Mouse (Mus musculus): ENCODE results near the gene Trp53i13. TPM values are rescaled to one million over a fixed set of nuclear protein-coding genes. Genes with fewer than 3 reads are reported as not detected.
A peak's percentile ranks its signal among the peaks of the same experiment; 100 is the strongest.

The Trp53i13 gene
- total RNA-seq (2012; rRNA removed): 18.4 and 23.5 TPM in 2 replicates

DNA sequence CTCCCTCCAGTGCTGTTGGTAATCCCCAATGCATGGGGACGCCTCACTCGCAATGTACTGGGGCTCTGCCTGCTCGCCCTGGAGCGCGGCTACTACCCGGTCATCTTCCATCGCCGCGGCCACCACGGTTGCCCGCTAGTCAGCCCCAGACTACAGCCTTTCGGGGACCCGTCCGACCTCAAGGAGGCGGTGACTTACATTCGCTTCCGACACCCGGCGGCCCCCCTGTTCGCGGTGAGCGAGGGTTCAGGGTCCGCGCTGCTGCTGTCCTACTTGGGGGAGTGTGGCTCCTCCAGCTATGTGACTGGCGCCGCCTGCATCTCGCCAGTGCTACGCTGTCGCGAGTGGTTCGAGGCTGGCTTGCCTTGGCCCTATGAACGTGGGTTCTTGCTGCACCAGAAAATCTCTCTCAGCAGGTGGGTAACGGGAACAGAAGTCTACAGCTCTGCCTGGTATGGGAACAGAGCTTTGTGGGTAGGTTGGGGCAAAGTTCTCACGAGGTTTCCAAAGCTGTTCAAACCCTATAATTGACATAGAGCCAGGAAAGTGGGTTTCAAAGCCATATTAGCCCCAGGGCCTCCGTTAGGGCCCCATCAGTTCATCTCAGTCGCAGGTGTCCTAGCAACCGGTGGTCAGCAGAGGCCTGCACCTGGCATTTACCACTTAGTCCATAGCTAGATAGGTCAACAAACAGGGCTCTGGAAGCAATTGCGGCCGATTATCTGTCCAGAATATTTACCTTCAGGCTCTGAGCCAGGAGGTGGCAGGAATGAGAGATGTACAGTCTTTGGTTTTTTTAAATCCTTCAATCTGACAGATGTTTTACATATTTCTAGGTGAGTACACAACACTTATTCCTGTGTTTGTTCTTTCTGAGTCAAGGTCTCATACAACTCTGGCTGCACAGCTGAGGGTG, at the start of gene Trp53i13:
Gene Trp53i13 (minus strand): TSS at position 344 of the 916 bp plus-strand sequence.
- DNase-seq (ENCODE audit: low read depth, low spot score): no peak
- H3K27ac ChIP-seq (ENCODE audit: insufficient read depth, low read depth, low read length, poor library complexity, severe bottlenecking): no peak within 1 kb of the TSS
- peak within 1 kb of the TSS; percentile 66 to 69 for H3K4me3 ChIP-seq (ENCODE audit: insufficient read depth in 1 of 2, low read depth in 1 of 2, low read length in 2 of 2, poor library complexity in 1 of 2, severe bottlenecking in 1 of 2)
- H3K9ac ChIP-seq (ENCODE audit: insufficient read depth, low read depth, low read length, poor library complexity, severe bottlenecking): peak within 1 kb of the TSS; percentile 34
- in situ Hi-C loops (cut with MboI; ENCODE audit: low sequenced_read_pairs in 2 of 2, unreplicated experiment in 2 of 2): no loop called here
- TF ChIP-seq HCFC1 (IDR thresholded peaks at IDR 0.05; ENCODE audit: borderline replicate concordance, insufficient read depth, low read length) (no peak), MAFK (IDR thresholded peaks at IDR 0.05; ENCODE audit: insufficient read depth, low read depth, low read length) (no peak), ZNF384 (IDR thresholded peaks at IDR 0.05; ENCODE audit: low read depth, low read length) (no peak), ZC3H11A (IDR thresholded peaks at IDR 0.05; ENCODE audit: borderline replicate concordance, low read depth, low read length) (no peak)
- no peaks in the 10 kb centered on the region for H3K36me3 ChIP-seq (ENCODE audit: control insufficient read depth, insufficient read depth, low read length, poor library complexity, severe bottlenecking)
- peaks cover 2 to 10% of the 10 kb centered on the region in 2 experiments for H3K4me1 ChIP-seq (ENCODE audit: control insufficient read depth in 2 of 2, insufficient read depth in 2 of 2, low read length in 2 of 2, poor library complexity in 1 of 2)
- no peaks in the 10 kb centered on the region for H3K9me3 ChIP-seq (ENCODE audit: control insufficient read depth, insufficient read depth, low read depth, low read length)

DNA sequence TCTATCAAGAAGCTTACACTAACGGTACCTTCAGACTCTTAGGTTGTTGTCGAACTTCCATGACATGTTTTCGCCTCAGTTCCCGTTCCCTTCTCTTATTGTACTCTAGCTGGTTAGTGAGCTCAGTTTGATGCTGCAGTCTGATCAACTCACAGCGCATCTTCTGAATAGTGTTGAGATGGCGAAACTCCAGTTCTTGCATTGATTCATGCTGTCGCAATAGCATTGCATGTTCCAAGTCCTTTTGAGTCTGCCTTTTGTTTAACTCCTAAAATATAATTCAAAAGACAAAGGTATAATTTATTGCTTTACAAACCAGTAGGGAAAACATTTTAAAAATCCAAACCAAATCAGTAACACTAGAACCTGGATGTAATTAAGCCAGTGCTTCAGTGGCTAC, 29.5 kb upstream of the Trp53i13 start:
- no peaks in the 10 kb centered on the region for H3K9me3 ChIP-seq (ENCODE audit: control insufficient read depth, insufficient read depth, low read depth, low read length)
- in situ Hi-C loops (cut with MboI; ENCODE audit: low sequenced_read_pairs in 2 of 2, unreplicated experiment in 2 of 2): no loop called here
- no peak for TF ChIP-seq ZC3H11A (IDR thresholded peaks at IDR 0.05; ENCODE audit: borderline replicate concordance, low read depth, low read length)
- TF ChIP-seq CHD2 (IDR thresholded peaks at IDR 0.05; ENCODE audit: low read depth, low read length): no peak
- no peak for TF ChIP-seq ZNF384 (IDR thresholded peaks at IDR 0.05; ENCODE audit: low read depth, low read length)
- no peak for TF ChIP-seq HCFC1 (IDR thresholded peaks at IDR 0.05; ENCODE audit: borderline replicate concordance, insufficient read depth, low read length)
- no peak for TF ChIP-seq MAFK (IDR thresholded peaks at IDR 0.05; ENCODE audit: insufficient read depth, low read depth, low read length)
- DNase-seq (ENCODE audit: low read depth, low spot score): no peak
- H3K36me3 ChIP-seq (ENCODE audit: control insufficient read depth, insufficient read depth, low read length, poor library complexity, severe bottlenecking): peaks cover 5% of the 10 kb centered on the region
- H3K4me1 ChIP-seq (ENCODE audit: control insufficient read depth in 2 of 2, insufficient read depth in 2 of 2, low read length in 2 of 2, poor library complexity in 1 of 2): no peaks in the 10 kb centered on the region
- H3K4me3 ChIP-seq (ENCODE audit: insufficient read depth in 1 of 2, low read depth in 1 of 2, low read length in 2 of 2, poor library complexity in 1 of 2, severe bottlenecking in 1 of 2): no peak overlapping the region
- no peak overlapping the region for H3K9ac ChIP-seq (ENCODE audit: insufficient read depth, low read depth, low read length, poor library complexity, severe bottlenecking)
- no peak overlapping the region for H3K27ac ChIP-seq (ENCODE audit: insufficient read depth, low read depth, low read length, poor library complexity, severe bottlenecking)

DNA sequence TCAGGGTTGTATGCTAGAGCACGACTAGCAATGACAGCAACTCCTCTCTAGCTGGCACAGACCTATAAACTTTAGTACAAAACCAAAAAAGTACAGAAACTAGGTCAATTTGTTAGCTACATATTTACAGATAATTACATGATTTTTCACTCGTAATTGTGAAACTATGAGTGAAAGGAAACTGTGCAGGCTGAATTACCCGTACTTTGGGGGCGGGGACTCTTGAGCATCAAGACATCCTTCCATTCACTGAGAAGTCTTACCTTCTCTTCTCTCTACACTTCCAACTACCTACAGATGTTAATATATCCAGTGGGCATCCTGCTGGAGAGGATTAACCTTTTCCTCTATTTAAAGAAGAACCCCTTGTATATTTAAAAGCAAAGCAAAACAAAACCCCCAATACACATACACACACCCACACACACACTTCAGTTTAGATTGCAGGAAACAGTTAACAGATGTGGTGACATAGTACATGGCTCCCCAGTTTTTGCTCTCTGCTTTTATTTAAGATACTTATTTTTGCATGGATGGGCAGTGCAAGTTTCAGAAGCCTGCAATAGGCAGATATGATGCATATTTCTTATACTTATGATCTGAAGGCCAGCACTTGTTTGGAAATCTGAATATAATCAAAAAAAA, 16.5 kb upstream of the Trp53i13 start:
- Histone ChIP-seq H3K9me3 (ENCODE audit: control insufficient read depth, insufficient read depth, low read depth, low read length) (no peaks in the 10 kb centered on the region), H3K27ac (ENCODE audit: insufficient read depth, low read depth, low read length, poor library complexity, severe bottlenecking) (no peak overlapping the region), H3K9ac (ENCODE audit: insufficient read depth, low read depth, low read length, poor library complexity, severe bottlenecking) (no peak overlapping the region), H3K36me3 (ENCODE audit: control insufficient read depth, insufficient read depth, low read length, poor library complexity, severe bottlenecking) (no peaks in the 10 kb centered on the region), H3K4me1 (ENCODE audit: control insufficient read depth in 2 of 2, insufficient read depth in 2 of 2, low read length in 2 of 2, poor library complexity in 1 of 2) (no peaks in the 10 kb centered on the region), H3K4me3 (ENCODE audit: insufficient read depth in 1 of 2, low read depth in 1 of 2, low read length in 2 of 2, poor library complexity in 1 of 2, severe bottlenecking in 1 of 2) (no peak overlapping the region)
- in situ Hi-C loops (cut with MboI; ENCODE audit: low sequenced_read_pairs in 2 of 2, unreplicated experiment in 2 of 2): no loop called here
- no peak for DNase-seq (ENCODE audit: low read depth, low spot score)
- no peak for TF ChIP-seq MAFK (IDR thresholded peaks at IDR 0.05; ENCODE audit: insufficient read depth, low read depth, low read length)
- no peak for TF ChIP-seq CHD2 (IDR thresholded peaks at IDR 0.05; ENCODE audit: low read depth, low read length)
- no peak for TF ChIP-seq ZNF384 (IDR thresholded peaks at IDR 0.05; ENCODE audit: low read depth, low read length)
- no peak for TF ChIP-seq ZC3H11A (IDR thresholded peaks at IDR 0.05; ENCODE audit: borderline replicate concordance, low read depth, low read length)

DNA sequence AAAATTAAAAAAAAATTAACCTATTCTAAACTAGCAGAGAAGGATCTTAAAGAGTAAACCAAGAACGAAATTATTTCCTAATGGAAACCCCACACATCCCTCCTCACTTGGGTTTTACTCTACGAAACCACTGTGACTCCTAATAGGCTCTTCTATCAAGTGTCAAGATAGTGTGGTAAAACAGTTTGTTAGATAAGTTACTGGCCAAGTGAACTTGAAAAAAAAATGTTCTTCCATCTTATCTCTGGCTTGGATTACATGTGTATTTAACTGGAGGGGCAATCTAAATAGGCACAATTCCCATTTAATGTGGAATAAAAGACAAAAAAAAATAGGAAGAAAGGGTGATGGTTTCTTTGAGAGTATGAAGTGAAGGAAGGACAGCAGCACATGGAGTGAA, 15.1 kb upstream of the Trp53i13 start:
- no peak overlapping the region for H3K9ac ChIP-seq (ENCODE audit: insufficient read depth, low read depth, low read length, poor library complexity, severe bottlenecking)
- in situ Hi-C loops (cut with MboI; ENCODE audit: low sequenced_read_pairs in 2 of 2, unreplicated experiment in 2 of 2): no loop called here

More for the DNA sequence above, 15.1 kb upstream of the Trp53i13 start:
- no peaks in the 10 kb centered on the region for H3K4me1 ChIP-seq (ENCODE audit: control insufficient read depth in 2 of 2, insufficient read depth in 2 of 2, low read length in 2 of 2, poor library complexity in 1 of 2)
- H3K27ac ChIP-seq (ENCODE audit: insufficient read depth, low read depth, low read length, poor library complexity, severe bottlenecking): no peak overlapping the region
- no peak for TF ChIP-seq ZNF384 (IDR thresholded peaks at IDR 0.05; ENCODE audit: low read depth, low read length)
- no peak for TF ChIP-seq ZC3H11A (IDR thresholded peaks at IDR 0.05; ENCODE audit: borderline replicate concordance, low read depth, low read length)
- TF ChIP-seq HCFC1 (IDR thresholded peaks at IDR 0.05; ENCODE audit: borderline replicate concordance, insufficient read depth, low read length): no peak
- TF ChIP-seq MAFK (IDR thresholded peaks at IDR 0.05; ENCODE audit: insufficient read depth, low read depth, low read length): no peak
- no peak for TF ChIP-seq CHD2 (IDR thresholded peaks at IDR 0.05; ENCODE audit: low read depth, low read length)
- no peaks in the 10 kb centered on the region for H3K36me3 ChIP-seq (ENCODE audit: control insufficient read depth, insufficient read depth, low read length, poor library complexity, severe bottlenecking)
- no peak for DNase-seq (ENCODE audit: low read depth, low spot score)
- H3K4me3 ChIP-seq (ENCODE audit: insufficient read depth in 1 of 2, low read depth in 1 of 2, low read length in 2 of 2, poor library complexity in 1 of 2, severe bottlenecking in 1 of 2): no peak overlapping the region
- H3K9me3 ChIP-seq (ENCODE audit: control insufficient read depth, insufficient read depth, low read depth, low read length): no peaks in the 10 kb centered on the region
